Mouse (Mus musculus) T-helper 17 cell (primary cell): Measurements from ENCODE around the gene Pbx1.

Experiments used
- in situ Hi-C, 2 experiments: fragments of 300-600 bp; cut with MboI, MseI; formaldehyde crosslinking; loops; 1 replicate in 1 of 2; 2 replicates in 1 of 2; pipeline ENCODE4 v1.15.1; 2025; ENCODE audit warnings: high pct_unique_total_duplicates in 2 of 2

The Pbx1 gene

GRCm38 (mm10) chr1:168307275-168308182, 124.5 kb downstream of the Pbx1 start:
- in situ Hi-C loops, result no loop called here

DNA sequence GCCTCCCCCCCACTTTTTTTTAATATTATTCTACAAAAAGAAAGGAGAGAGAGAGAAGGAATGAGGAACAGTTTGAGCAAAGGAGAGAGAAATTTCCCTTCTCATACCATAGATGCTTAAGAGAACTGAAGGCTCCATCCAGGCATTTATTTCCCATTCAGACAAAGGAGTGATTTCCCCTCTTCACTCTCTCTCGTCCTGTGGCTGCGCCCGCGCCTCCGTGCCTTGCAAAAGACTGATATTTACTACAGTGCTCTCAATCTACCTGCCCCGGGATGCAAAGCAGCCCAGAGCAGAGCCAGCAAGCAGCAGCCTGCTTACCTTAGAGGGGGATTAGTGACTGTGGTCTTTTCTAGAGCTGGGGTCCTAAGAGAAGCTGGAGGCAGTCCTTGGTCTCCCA, 131.6 kb downstream of the Pbx1 start:
- in situ Hi-C loops, result no loop called here

DNA sequence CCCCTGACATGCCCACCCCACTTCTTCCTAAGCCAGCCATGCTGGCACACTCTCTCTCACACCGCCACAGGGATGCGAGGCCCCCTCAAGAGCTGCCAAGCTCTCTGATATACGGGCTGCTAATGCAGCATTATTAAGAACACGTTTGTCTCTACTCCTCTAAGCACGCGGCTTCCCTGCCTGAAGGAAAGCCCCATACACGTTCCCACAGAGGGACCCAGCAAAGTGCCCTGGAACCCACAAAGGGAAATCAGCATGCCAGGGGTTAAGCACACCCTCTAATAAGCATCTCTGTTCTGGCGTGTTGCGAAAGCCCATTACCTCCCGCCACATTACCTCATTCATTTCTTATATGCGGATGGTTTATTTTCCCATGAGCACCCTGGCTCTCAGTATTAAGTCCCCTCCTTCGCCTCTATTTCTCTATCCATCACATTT, 132.1 kb downstream of the Pbx1 start:
- in situ Hi-C loops, result no loop called here

GRCm38 (mm10) chr1:168299181-168299580, 132.9 kb downstream of the Pbx1 start:
- in situ Hi-C loops, result no loop called here

GRCm38 (mm10) chr1:168296290-168296689, 135.8 kb downstream of the Pbx1 start:
- in situ Hi-C loops, result no loop called here

- in situ Hi-C loops, result no loop called here
These were observed 136.3 kb downstream of the Pbx1 start for GRCm38 (mm10) chr1:168295782-168296181.

- in situ Hi-C loops, result no loop called here
These were observed 138.4 kb downstream of the Pbx1 start for GRCm38 (mm10) chr1:168293673-168294072.

DNA sequence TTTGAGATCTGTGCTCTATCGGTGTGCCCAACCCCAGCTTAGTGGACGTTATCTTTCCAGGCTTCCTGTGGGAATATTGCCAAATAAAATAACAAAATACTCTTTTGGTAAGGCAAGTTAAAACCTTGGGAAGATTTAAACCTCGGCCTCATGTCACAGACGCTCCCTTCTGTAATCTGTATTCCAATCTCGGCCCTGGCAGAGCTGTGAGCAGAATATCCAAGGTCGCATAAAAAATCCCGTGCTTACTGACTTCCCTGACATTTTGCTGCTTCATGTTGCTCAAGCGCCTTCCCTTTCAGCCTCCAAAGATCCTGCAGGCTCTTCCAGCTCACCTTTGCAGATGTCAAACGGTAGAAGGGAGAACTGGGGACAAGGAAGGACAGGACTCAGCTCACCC, 140.0 kb downstream of the Pbx1 start:
- in situ Hi-C loops, result no loop called here

DNA sequence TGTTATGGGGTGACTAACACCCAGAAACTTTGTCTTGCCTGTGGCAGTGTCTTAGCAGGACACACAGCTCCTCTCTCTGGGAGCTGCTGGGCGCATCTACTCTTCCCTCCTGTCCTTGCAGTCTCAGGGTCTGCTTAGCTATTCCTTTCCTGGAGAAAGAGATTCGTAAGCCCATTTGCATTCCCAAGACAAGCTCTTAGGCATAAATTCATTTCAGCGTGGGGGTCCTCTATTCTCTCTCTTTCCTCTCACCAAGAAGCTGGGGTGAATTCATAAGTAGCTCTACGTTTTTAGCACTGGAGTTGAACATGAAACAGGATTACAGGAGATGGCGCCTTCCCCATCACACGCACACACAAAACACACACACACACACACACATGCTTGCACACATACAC, 140.4 kb downstream of the Pbx1 start:
- in situ Hi-C loops, result no loop called here

DNA sequence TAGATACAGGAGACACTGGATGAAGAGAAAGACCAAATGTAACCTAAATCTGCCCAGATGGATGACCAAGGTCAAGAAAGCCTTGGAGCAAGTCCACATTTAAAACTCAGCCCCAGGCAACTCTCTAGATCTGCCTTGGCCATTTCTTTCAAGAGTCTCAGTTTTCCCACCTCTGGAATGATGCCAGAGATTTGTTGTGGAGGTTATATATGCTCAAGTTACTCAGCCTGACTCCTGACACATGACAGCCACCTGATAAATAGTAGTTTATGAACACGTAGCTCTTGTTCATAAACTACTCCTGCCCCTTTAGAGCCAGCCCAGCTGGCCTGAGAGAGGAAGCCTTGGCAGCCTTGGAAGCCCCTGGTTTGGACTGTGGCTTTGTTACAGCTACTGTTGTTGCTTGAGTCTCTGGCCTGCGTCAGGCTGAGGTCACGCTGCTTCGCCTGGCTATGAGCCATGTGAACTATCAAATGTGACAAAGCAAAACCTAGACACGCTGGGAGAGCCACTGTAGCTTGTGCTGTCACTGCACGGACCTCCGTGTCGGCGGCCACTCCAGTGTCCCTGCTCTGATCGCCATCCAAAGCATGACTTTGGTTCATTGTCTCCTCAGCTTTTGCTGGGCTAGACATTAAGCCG, 140.9 kb downstream of the Pbx1 start:
- in situ Hi-C loops, result no loop called here

DNA sequence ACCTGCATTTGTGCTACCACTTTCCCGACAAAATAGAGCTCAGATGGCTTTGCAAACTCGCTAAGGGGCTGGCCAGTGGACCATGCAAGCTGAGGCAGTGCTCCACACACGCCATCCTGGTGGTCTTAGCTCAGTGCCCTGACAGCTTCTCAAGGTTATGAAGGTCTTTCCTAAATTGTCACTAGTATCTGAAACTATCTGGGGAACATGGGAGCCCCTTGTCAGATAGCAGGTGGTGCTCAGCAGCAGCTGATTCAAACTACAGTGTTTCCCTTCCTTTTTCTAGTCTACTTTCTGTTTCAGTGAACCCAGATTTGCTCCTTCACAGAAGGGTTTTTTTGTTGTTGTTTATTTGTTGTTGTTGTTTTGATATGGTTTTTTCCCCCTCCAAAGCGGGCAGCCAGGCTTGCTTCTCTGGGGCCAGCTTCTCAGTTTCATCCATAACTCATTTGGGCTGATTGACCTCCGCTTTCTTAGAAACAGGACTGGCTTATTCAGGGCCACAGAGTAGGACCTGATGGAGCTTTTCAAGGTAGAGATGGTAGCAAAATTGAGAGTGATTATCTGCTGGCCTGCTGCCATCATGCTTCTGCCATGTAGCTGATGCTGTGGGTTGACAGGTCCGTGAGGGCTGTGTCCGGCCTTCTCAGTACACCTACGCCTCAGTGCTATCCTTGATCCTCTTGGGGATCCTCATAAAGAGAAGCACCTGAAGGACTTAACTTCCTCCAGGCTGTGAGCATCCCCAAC, 141.7 kb downstream of the Pbx1 start:
- in situ Hi-C loops, result no loop called here

GRCm38 (mm10) chr1:168288891-168289545, 143.1 kb downstream of the Pbx1 start:
- in situ Hi-C loops, result no loop called here

- in situ Hi-C loops, result no loop called here
These were observed 144.1 kb downstream of the Pbx1 start for GRCm38 (mm10) chr1:168287843-168288591.

DNA sequence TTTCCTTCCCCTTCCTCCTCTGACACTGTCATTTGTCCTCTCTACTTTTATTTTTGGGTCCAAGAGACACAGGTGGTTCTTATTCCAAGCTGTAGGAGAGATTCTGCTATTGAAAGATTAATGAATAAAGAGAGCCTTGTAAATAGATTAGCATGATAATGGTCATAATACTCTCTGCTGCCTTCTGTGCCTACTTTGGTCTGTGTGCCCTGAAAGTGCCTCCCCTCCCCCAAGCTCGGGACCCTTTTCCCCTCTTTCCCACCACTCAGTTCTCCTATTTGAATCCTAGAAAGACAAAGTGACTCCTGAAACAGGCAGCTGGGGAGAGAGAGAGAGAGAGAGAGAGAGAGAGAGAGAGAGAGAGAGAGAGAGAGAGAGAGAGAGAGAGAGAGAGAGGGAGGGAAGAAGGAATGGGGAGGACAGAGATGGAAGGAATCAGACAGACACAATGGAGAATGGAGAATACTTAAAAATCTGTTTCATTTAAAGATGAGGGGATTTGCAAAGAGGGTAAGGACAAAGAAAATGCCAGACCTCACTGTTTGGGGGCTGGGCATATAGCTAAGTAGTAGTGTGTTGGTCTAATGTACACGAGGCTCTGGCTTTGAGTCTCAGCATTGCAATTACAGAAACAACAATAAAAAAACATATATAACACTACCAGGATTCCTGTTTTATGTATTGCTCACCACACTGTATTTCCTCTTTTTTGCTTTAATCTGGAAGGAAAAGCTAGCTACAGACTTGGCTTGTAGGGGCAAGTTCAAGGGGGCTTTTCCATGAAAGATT, 145.0 kb downstream of the Pbx1 start:
- in situ Hi-C loops, result no loop called here

DNA sequence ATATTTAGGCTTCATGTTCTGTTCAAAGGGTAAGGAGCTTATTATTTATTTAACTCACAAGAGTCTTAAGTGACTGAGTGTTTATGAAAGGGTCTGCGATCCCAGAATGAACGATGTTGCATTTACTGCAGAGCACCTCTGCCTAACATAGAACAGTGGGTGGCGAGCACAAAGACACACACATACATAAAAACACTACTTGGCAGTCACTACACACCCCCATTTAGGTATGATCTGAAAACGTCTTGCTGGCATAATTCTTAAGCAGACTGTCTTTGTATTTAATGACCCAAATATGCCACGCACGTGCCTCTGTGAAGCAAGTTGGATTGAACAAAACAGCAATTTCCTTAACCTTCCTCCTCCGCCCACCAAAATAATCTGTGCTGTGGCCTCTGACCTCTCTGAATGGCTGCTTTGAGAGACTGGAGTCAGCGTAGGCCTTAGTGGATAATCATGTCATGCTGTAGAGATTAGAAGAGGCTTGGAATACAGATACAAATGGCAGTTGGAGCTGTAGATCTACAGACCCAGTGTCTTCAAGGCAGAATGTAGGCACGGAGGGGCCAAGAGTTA, 147.4 kb downstream of the Pbx1 start:
- in situ Hi-C loops, result no loop called here

- in situ Hi-C loops, result no loop called here
These were observed 148.1 kb downstream of the Pbx1 start for GRCm38 (mm10) chr1:168283841-168284565.

GRCm38 (mm10) chr1:168283421-168283820, 148.6 kb downstream of the Pbx1 start:
- in situ Hi-C loops, result no loop called here

- in situ Hi-C loops, result no loop called here
These were observed 156.4 kb downstream of the Pbx1 start for GRCm38 (mm10) chr1:168275678-168276077.

DNA sequence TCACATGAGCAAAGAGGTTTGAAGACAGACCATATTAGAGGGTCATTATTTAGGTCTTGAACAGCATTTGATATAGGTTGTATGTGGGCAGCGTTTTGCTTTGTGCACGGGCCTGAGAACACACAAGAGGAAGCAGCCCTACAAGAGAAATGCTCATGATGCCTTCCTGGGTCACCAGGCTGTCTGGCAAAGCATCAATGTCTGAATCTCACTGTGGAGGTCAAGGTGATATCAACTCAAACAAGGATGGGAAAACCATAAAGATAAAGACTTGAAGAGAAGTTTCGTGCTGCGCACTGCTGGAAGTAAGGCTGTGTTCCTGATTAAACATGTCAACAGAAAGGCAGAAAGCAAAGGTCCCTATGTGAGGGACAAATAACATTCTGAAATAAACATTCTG, 157.8 kb downstream of the Pbx1 start:
- in situ Hi-C loops, result no loop called here
